Mouse (Mus musculus) adrenal gland, postnatal 36 days (tissue): ENCODE results near the gene Cfap61. TPM values are rescaled to one million over a fixed set of nuclear protein-coding genes. Genes with fewer than 3 reads are reported as not detected.

Experiments used
- DNase-seq, 2 experiments: peaks; one replicate each; pipeline ENCODE4 v3.0.0; 2021; ENCODE audit warnings: mixed read lengths in 1 of 2
- total RNA-seq, 2 experiments: library from RNA; stranded (reverse); gene quantifications; 2 replicates each; pipeline ENCODE4 v1.2.3; 2021

The Cfap61 gene
- total RNA-seq, 2 experiments from 2014 or later: 21.3 to 27.2 TPM

DNA sequence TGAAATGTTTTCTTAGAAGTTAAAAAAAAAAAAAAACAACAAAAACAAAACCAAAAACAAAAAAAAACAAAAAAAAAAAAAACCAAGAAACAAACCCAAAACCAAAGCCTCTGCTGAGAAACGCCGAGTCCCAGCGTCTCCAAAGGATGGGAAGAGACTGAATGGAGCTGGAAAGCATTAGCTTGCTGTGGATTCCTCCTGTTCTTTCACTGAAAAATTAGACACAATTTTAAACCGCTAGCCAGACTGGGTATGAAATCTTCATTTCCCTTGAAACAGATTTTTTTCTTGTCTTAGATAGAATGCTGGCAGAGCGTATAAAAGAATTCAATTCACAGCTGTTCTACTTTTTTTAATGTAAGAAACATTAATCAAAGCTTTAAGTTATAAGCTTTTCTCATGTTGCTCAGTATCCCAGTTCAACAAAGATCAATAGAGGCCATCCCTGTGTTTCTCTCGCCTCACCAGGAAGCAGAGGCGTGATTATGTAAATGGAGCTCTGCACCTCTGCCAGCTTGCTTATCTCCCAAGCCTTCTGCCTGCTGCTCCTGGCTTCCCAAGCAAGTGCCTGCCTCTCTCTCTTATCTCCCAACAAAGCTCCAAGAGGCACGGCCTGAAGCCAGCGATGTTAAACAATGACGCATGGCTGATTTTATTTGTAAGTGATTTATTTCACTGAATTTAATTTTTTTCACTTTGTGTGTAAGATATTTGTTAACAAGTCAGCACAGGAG is 324.3 kb downstream of the Cfap61 start:
- no peak for DNase-seq

DNA sequence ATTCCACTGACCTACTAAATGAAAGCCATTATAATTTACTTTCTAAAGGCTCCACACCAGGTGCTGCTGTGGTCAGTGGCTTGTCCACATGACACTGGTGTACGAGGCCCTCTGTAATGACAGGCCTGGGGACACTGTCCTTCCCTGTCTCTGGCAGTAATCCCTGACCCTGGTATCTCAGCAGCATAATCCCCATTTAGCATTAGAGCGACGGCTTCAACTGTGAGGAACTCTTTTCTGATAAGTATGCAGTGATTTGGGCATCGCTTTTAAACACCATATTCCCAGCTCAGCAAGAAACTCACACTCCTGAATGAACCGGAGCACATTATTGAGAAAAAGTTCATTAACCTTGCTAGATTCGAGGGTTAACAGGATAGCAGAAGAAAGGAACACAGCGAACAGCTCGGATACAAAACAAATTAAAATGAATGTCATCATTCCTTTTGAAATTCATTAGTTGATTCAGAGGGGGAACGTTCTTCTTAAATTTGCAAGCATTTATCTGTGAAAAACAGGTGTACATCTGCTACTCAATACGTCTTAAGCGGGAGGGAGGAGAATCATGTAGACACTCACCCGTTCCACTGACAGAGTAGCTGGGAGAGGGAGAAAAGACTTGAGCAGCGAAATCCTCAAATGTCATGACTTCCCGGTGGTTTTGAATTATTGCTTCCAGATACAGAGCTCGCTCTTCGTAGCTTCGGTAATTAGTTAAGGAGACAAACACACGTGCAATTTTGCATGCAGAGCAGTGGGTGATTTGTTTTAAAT is 325.4 kb downstream of the Cfap61 start:
- DNase-seq: no peak

DNA sequence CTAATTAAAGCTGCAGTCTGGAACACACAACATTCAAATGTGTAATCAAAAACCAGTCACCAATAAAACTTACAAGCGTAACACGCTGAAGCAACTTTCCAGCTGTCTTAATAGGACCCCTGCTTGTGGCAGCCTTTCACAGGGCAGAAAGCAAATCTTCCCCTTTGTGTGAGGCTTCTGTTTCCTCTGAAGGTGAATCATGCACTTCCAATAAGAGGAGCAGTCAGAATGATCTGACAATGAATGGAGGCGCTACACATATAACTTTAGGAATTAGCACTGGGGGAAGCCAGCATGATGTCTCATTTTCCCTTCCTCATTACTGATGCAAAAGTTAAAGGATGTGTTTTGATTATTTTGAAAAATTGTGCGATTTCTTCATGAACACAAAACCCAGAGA is 326.6 kb downstream of the Cfap61 start:
- DNase-seq: no peak

DNA sequence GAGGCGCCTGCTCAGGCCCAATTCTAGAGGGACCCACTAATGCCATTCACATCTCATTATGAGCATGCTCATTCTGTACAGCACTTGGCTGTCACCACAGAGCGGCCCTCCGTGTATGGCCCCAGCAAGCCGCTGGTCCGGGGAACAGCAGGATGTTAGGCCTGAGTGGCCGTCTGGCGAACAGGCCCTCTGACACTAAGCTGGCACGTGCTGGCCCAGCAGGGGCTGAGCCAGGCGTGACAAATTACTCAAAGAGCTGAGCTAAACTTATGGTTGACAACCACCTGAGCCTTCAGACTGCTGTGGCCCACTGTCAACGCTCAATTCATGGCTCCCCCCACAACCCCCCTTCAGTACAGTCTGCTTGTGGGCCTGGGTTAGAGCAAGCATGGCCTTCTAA is 327.6 kb downstream of the Cfap61 start:
- no peak for DNase-seq

GRCm38 (mm10) chr2:146262966-146263365 is 328.4 kb downstream of the Cfap61 start:
- DNase-seq: no peak

Other genes starting within 250 kb of the Cfap61 start
- gene Naa20, start 32.7 kb upstream of the Cfap61 start, total RNA-seq: 10 to 100 TPM; 51.3 to 60.0 TPM
- gene Crnkl1, start 230 bp downstream of the Cfap61 start, total RNA-seq: 10 to 100 TPM; 26.6 to 26.9 TPM